Mouse (Mus musculus): ENCODE results near the gene Fam180a. TPM values are rescaled to one million over a fixed set of nuclear protein-coding genes. Genes with fewer than 3 reads are reported as not detected.

Fam180a gene
- not detected in 4 replicates for total RNA-seq (2023)

GRCm38 (mm10) chr6:35326111-35326515 lies at the start of gene Fam180a:
Gene Fam180a (minus strand): TSS chr6:35326141.

GRCm38 (mm10) chr6:35308037-35308436 lies 17.9 kb downstream of the Fam180a start, which contains the start of gene Slc13a4:
Gene Slc13a4 (minus strand): TSS chr6:35308131.

Other genes with a start within 250 kb of the Fam180a start
- gene Cnot4, start 192.4 kb downstream of the Fam180a start, total RNA-seq (2023): 46.5 to 54.2 TPM (median 51.0 TPM) in 4 replicates
- 62.7 to 73.1 TPM (median 69.3 TPM) in 4 replicates for gene Nup205, start 148.7 kb downstream of the Fam180a start, total RNA-seq (2023)
- not detected in 4 replicates for gene Slc13a4, start 18.0 kb downstream of the Fam180a start, total RNA-seq (2023)
- gene Mtpn, start 213.7 kb upstream of the Fam180a start, total RNA-seq (2023): 126 to 168 TPM (median 157 TPM) in 4 replicates